Mouse (Mus musculus): ENCODE data around the gene Tmem130. TPM values are rescaled to one million over a fixed set of nuclear protein-coding genes. Genes with fewer than 3 reads are reported as not detected.
A peak's percentile ranks its signal among the peaks of the same experiment; 100 is the strongest.

The Tmem130 gene
- total RNA-seq, 2 experiments from 2014 or later: not detected

GRCm38 (mm10) chr5:144734949-144735348 is 26.7 kb downstream of the Tmem130 start:
- peak; percentile 73 for ATAC-seq (ENCODE audit: poor library complexity, severe bottlenecking)

GRCm38 (mm10) chr5:144733953-144734352 is 27.7 kb downstream of the Tmem130 start:
- ATAC-seq (ENCODE audit: poor library complexity, severe bottlenecking): peak; percentile 51; the same call in 1 of the 2 replicates

- ATAC-seq (ENCODE audit: poor library complexity, severe bottlenecking): no peak
These were observed 32.4 kb downstream of the Tmem130 start for GRCm38 (mm10) chr5:144729216-144729615.

GRCm38 (mm10) chr5:144728237-144728636 is 33.4 kb downstream of the Tmem130 start:
- ATAC-seq (ENCODE audit: poor library complexity, severe bottlenecking): no peak

- peak; percentile 38; the same call in 1 of the 2 replicates for ATAC-seq (ENCODE audit: poor library complexity, severe bottlenecking)
These were observed 34.5 kb downstream of the Tmem130 start for GRCm38 (mm10) chr5:144727119-144727518.

GRCm38 (mm10) chr5:144725554-144725953 is 36.1 kb downstream of the Tmem130 start:
- ATAC-seq (ENCODE audit: poor library complexity, severe bottlenecking): no peak

- no peak for ATAC-seq (ENCODE audit: poor library complexity, severe bottlenecking)
These were observed 36.7 kb downstream of the Tmem130 start for GRCm38 (mm10) chr5:144724926-144725325.

- ATAC-seq (ENCODE audit: poor library complexity, severe bottlenecking): no peak
These were observed 41.3 kb downstream of the Tmem130 start for GRCm38 (mm10) chr5:144720281-144720680.

- ATAC-seq (ENCODE audit: poor library complexity, severe bottlenecking): no peak
These were observed 41.8 kb downstream of the Tmem130 start for GRCm38 (mm10) chr5:144719781-144720180.

- no peak for ATAC-seq (ENCODE audit: poor library complexity, severe bottlenecking)
These were observed 44.4 kb downstream of the Tmem130 start for GRCm38 (mm10) chr5:144717186-144717585.

- ATAC-seq (ENCODE audit: poor library complexity, severe bottlenecking): no peak
These were observed 48.2 kb downstream of the Tmem130 start for GRCm38 (mm10) chr5:144713371-144713770.

- no peak for ATAC-seq (ENCODE audit: poor library complexity, severe bottlenecking)
These were observed 54.0 kb downstream of the Tmem130 start for GRCm38 (mm10) chr5:144707603-144708002.

GRCm38 (mm10) chr5:144703464-144704368 is 57.9 kb downstream of the Tmem130 start:
- no peak for ATAC-seq (ENCODE audit: poor library complexity, severe bottlenecking)

- ATAC-seq (ENCODE audit: poor library complexity, severe bottlenecking): no peak
These were observed 66.1 kb downstream of the Tmem130 start for GRCm38 (mm10) chr5:144695289-144696060.

- ATAC-seq (ENCODE audit: poor library complexity, severe bottlenecking): no peak
These were observed 67.5 kb downstream of the Tmem130 start for GRCm38 (mm10) chr5:144694161-144694560.

GRCm38 (mm10) chr5:144691421-144691820 is 70.2 kb downstream of the Tmem130 start:
- ATAC-seq (ENCODE audit: poor library complexity, severe bottlenecking): no peak

- ATAC-seq (ENCODE audit: poor library complexity, severe bottlenecking): no peak
These were observed 73.2 kb downstream of the Tmem130 start for GRCm38 (mm10) chr5:144688371-144688770.

Other genes starting within 250 kb of the Tmem130 start
- not detected in 2 replicates for gene Nptx2, start 215.9 kb downstream of the Tmem130 start, total RNA-seq (2015)
- gene Nptx2, start 215.9 kb downstream of the Tmem130 start, total RNA-seq (2017): not detected in 2 replicates
- gene Trrap, start 5.9 kb upstream of the Tmem130 start, total RNA-seq (2015): 52.9 and 55.2 TPM in 2 replicates
- gene Trrap, start 5.9 kb upstream of the Tmem130 start, total RNA-seq (2017): 32.1 and 56.3 TPM in 2 replicates
- 4.7 and 5.1 TPM in 2 replicates for gene Smurf1, start 204.0 kb upstream of the Tmem130 start, total RNA-seq (2015)
- 6.7 and 6.9 TPM in 2 replicates for gene Smurf1, start 204.0 kb upstream of the Tmem130 start, total RNA-seq (2017)